Mouse (Mus musculus) midbrain, embryonic 14.5 days (tissue): ENCODE results near the gene Eps8. TPM values are rescaled to one million over a fixed set of nuclear protein-coding genes. Genes with fewer than 3 reads are reported as not detected.

Source experiments
- ATAC-seq: fragments of 200-750 bp; cut with Nextera tagmentation; 2 replicates; pipeline ENCODE4 v1.8.0; 2017; ENCODE audit warnings: moderate number of reproducible peaks, moderate library complexity; ENCODE audit not compliant: low FRiP score, low TSS enrichment
- DNase-seq: peaks from one replicate; pipeline ENCODE4 v3.0.0-alpha.2; 2015
- H3K27ac ChIP-seq: fragments of 300-500 bp; sonication (generic); replicated peaks from 2 replicates; pipeline ENCODE4 v1.5.1; 2014; ENCODE audit warnings: mild to moderate bottlenecking, low read depth, low read length, moderate library complexity
- H3K27me3 ChIP-seq: fragments of 300-500 bp; sonication (generic); 2 replicates; pipeline ENCODE4 v1.6.1; 2014; ENCODE audit warnings: low read length, control low read depth, mixed read lengths; ENCODE audit not compliant: control insufficient read depth, insufficient read depth
- H3K36me3 ChIP-seq: fragments of 300-500 bp; sonication (generic); 2 replicates; pipeline ENCODE4 v1.6.1; 2014; ENCODE audit warnings: low read length, control low read depth; ENCODE audit not compliant: control insufficient read depth, insufficient read depth
- H3K4me1 ChIP-seq: fragments of 300-500 bp; sonication (generic); 2 replicates; pipeline ENCODE4 v1.6.1; 2014; ENCODE audit warnings: mild to moderate bottlenecking, antibody characterized with exemption, low read length, control low read depth; ENCODE audit not compliant: control insufficient read depth, insufficient read depth
- H3K4me2 ChIP-seq: fragments of 300-500 bp; sonication (generic); 2 replicates; pipeline ENCODE4 v1.6.1; 2014; ENCODE audit warnings: mild to moderate bottlenecking, low read length, moderate library complexity
- H3K4me3 ChIP-seq: fragments of 300-500 bp; sonication (generic); replicated peaks from 2 replicates; pipeline ENCODE4 v1.5.1; 2014; ENCODE audit warnings: low read depth, low read length
- H3K9ac ChIP-seq: fragments of 300-500 bp; sonication (generic); replicated peaks from 2 replicates; pipeline ENCODE4 v1.6.1; 2014; ENCODE audit warnings: mild to moderate bottlenecking, low read length, moderate library complexity
- H3K9me3 ChIP-seq: fragments of 300-500 bp; sonication (generic); 2 replicates; pipeline ENCODE4 v1.6.1; 2016; ENCODE audit warnings: low read length, control low read depth, mixed read lengths; ENCODE audit not compliant: control insufficient read depth
- WGBS: fragments of 180-500 bp; shearing (Covaris S2); extraction: QIAGEN DNeasy Blood & Tissue Kit; methylation state at CpG from one replicate; pipeline ENCODE4 v1.1.7; 2014; 5-methylcytosine and 5-hydroxymethylcytosine counted together
- polyA plus RNA-seq: library from polyadenylated mRNA; unstranded; fragments of >200 nt; fragmentation: Nextera tagmentation; extraction: Ambion mirVana; gene quantifications from 2 replicates; pipeline ENCODE4 v1.2.1, GENCODE M21; 2014

Eps8 gene
- polyA plus RNA-seq, 1 experiment from 2014 or later = 19.2 TPM

DNA sequence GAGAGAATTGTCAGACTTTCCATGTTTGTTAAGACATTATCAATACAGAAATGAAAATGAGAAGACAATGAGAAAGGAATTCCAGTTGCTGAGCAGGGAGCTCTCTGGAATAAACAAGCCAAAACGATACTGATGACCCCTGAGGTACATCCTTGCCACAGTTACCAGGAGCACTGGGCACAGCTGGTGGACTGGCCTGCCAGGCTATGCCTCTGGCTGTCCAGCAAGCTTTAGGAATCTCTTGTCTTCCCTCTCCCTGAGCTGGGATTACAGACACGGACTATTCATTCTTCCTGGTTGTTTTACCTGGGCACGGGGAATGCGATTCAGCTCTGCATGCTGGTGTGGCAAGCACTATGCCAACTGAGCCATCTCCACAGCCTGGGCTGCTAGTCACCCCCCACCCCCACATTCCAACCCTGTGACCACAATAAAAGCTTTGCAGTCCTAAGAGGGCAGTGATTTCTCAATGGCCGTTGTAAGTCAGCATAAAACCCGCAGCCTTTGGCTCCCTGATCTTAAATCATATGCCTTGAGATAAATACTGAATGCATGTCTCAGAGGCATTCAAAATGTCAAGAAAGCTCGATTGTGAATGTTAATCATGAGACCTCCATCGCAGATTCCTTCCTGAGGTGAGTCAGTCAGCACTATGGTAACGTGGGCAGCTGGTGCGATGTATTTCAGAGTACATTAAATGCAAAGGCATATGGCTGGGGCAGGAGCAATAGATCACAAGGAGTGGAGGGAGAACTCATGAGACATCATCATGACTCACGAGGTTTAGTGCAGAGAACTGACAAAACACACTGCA lies 134.9 kb downstream of the Eps8 start:
- DNase-seq (peak; percentile 30), ATAC-seq (no peak)
- Histone ChIP-seq H3K4me1 (0 out of 2 replicates have a peak, but pooled peaks cover 4% of the 10 kb centered on the region), H3K36me3 (no peaks in the 10 kb centered on the region), H3K4me2 (no peak overlapping the region), H3K4me3 (no peak overlapping the region), H3K27ac (0 out of 2 replicates have a peak overlapping the region, but pooled peaks have one; percentile 20), H3K27me3 (no peaks in the 10 kb centered on the region), H3K9me3 (no peaks in the 10 kb centered on the region), H3K9ac (no peak overlapping the region)
- WGBS = 51% methylated on average over 11 of the region's 11 CpGs

DNA sequence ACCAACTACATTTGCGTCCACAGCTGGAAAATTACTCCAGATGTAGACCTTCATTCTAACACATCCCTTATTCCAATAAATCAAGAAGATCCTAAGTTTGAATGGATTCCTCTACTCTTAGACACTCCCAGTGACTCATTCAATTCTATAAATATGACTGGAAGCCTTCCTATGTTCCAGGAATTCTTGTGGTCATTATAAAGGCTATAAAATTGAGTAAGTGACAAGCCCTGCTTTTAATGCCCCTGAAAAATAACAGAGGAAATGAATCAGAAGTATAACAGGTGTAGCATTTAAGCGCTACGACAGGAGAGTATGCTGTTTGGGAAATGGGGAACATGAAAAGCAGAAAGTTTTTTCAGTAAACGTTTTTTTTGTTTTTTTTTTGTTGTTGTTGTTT lies 139.8 kb downstream of the Eps8 start:
- Histone ChIP-seq H3K4me1 (0 out of 2 replicates have a peak, but pooled peaks cover 4% of the 10 kb centered on the region), H3K27ac (no peak overlapping the region), H3K4me2 (no peak overlapping the region), H3K9me3 (no peaks in the 10 kb centered on the region), H3K9ac (no peak overlapping the region), H3K4me3 (no peak overlapping the region), H3K27me3 (no peaks in the 10 kb centered on the region), H3K36me3 (no peaks in the 10 kb centered on the region)
- WGBS = 87% methylated on average over 4 of the region's 4 CpGs
- DNase-seq (no peak), ATAC-seq (no peak)

DNA sequence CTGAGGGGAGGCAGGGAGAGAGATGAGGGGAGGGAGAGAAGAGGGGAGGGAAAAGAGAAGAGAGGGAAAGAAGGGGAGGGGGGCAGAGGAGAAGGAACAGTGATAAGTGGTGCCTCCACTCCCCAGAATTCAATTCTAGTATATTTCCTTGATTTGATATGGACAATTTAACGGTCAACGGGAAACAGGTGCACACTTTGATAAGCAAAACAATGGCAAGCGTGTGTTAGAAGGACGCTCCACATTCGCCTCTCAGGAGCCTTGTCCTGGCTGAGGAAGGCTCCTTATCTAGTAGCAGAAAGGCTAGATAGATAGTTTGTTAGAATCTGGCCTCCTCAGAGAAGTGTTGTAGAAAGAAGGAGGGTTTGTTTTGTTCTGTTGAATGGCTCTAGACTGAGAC lies 141.9 kb downstream of the Eps8 start:
- no peak overlapping the region for H3K27ac ChIP-seq
- no peak overlapping the region for H3K4me3 ChIP-seq
- H3K4me2 ChIP-seq = no peak overlapping the region
- H3K27me3 ChIP-seq = no peaks in the 10 kb centered on the region
- H3K4me1 ChIP-seq = no peaks in the 10 kb centered on the region
- 85% methylated on average over 5 of the region's 5 CpGs for WGBS
- H3K36me3 ChIP-seq = no peaks in the 10 kb centered on the region
- ATAC-seq (no peak), DNase-seq (no peak)
- H3K9ac ChIP-seq = no peak overlapping the region
- no peaks in the 10 kb centered on the region for H3K9me3 ChIP-seq

DNA sequence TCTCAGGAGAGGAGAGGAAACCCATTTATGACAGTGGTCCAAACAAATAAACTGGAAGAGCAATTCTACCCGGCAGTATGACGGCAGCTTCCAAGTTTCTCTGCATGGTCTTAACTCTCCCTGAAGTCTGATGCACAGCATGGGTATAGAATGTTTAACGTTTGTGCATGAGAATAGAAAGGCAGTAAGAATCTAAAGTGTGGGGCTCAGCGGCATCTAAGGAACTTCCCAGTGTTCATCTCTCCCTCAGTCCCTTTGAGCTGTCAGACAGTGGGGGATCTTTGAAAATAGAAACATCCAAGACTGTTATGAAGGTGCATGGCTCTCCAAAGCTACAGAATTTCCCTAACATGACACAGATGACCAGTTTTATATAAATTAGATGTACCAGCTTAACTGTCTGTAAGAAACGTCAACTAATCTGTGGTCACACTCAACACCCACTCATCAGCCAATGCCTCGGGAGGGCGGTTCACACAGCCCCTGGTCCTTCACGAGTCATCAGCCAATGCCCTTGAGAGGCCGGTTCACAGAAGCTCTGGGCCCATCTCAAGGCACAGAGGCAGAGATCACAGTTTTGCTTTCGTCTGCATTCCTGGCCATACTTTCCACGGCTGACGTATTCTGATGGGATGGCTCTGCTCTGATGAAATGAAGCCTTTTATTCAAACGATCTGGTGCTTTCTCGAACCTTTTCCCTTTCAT lies 145.2 kb downstream of the Eps8 start:
- H3K4me1 ChIP-seq = no peaks in the 10 kb centered on the region
- no peak overlapping the region for H3K27ac ChIP-seq
- 82% methylated on average over 14 of the region's 14 CpGs for WGBS
- H3K4me3 ChIP-seq = no peak overlapping the region
- H3K27me3 ChIP-seq = no peaks in the 10 kb centered on the region
- H3K9me3 ChIP-seq = no peaks in the 10 kb centered on the region
- no peak for DNase-seq
- no peak overlapping the region for H3K4me2 ChIP-seq
- no peak overlapping the region for H3K9ac ChIP-seq
- no peak for ATAC-seq
- H3K36me3 ChIP-seq = no peaks in the 10 kb centered on the region

DNA sequence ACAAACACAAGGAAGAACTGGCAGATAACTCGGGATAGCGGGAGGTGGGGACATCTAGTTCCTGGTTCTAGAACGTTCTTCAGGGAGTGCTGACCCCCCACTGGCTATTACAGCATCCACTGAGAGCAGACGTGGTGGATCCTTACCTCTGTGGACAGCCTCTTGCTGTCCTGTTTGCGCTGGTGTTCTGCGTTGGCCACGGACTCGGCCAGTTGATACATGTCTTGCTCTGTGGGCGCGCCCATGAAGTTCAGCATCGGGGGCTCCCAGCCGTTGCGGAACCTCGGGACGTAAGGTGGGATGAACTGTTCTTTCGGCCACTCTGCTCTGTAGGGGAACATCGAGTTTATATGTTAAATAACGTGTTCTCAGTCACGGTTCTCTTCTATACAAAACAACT lies 145.7 kb downstream of the Eps8 start:
- DNase-seq = no peak
- 94% methylated on average over 19 of the region's 19 CpGs for WGBS
- Histone ChIP-seq H3K4me1 (no peaks in the 10 kb centered on the region), H3K27ac (no peak overlapping the region), H3K9ac (no peak overlapping the region), H3K9me3 (no peaks in the 10 kb centered on the region), H3K4me3 (no peak overlapping the region), H3K4me2 (no peak overlapping the region), H3K27me3 (no peaks in the 10 kb centered on the region), H3K36me3 (no peaks in the 10 kb centered on the region)
- ATAC-seq = no peak

DNA sequence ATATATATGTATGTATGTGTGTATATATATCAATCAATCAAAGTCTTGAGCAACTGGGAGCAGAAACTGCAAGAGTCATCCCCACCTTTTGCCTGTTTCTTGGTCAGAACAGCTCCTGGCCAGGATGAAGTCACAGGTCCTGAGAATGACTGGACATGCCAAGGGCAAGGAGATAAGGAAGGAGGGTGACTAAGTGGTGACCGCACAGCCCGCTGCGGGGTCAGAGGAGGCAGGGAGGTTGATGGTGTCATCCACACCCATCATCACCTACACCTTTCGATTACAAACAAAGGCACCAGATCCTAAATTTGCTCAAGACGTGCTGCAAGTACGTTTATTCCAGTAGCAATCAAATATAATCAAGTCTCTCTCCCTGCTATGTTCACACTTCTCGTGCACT lies 148.1 kb downstream of the Eps8 start:
- Histone ChIP-seq H3K4me1 (no peaks in the 10 kb centered on the region), H3K36me3 (no peaks in the 10 kb centered on the region), H3K27ac (no peak overlapping the region), H3K27me3 (no peaks in the 10 kb centered on the region), H3K4me3 (no peak overlapping the region), H3K9ac (no peak overlapping the region), H3K4me2 (no peak overlapping the region), H3K9me3 (no peaks in the 10 kb centered on the region)
- ATAC-seq = no peak
- DNase-seq = no peak
- 97% methylated on average over 7 of the region's 7 CpGs for WGBS

DNA sequence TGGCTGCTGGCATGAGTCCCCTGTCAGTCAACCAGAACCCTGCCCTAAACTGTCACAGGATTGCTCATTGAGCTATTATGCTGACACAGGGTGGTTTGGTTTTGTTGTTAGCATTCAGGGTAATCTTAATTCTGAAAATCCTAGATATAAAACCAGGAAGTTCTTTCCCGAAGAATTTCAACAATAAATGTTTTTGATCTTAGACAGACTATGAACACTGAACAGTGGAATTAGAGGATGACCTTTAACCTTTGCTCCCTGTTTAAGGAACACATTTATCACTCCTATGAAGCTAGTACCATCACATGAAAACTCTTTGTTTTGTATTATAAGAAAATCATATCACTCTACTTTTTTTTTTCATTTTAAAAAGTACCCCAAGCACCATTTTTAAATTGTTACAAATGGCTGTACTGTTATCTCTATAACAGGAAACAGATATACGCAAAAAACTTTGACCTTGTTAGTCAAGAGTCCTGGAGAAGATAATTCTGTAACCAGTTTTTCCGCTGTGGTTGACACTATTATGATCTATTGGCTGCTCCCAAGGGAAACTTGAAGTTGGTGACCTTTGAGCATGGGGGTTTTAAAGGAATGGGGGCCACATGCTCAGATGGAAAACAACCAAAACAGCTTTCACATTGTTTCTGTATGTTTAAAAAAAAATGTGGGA lies 149.0 kb downstream of the Eps8 start:
- Histone ChIP-seq H3K9me3 (no peaks in the 10 kb centered on the region), H3K27me3 (no peaks in the 10 kb centered on the region), H3K27ac (no peak overlapping the region), H3K4me2 (no peak overlapping the region), H3K4me1 (no peaks in the 10 kb centered on the region), H3K9ac (no peak overlapping the region), H3K4me3 (no peak overlapping the region), H3K36me3 (no peaks in the 10 kb centered on the region)
- ATAC-seq = no peak
- 86% methylated on average over 3 of the region's 3 CpGs for WGBS
- no peak for DNase-seq

DNA sequence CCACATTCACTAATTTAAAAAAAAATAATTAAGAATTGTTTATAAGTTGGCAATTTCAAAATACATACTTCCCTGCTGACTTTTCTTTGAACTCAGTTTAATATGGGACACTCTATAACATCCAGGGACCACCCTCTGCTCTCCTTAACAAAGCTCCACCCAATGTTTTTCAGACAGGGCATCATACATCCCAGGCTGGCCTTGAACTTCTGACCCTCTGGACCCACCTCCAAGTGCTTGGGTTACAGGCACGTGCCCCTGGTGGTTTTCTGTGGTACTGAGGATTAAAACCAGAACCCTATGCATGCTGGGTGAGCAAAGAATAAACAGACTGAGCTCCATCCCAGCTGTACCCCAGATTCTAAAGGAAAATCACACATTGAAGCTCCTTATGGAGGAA lies 150.6 kb downstream of the Eps8 start:
- ATAC-seq = no peak
- Histone ChIP-seq H3K9me3 (no peaks in the 10 kb centered on the region), H3K4me2 (no peak overlapping the region), H3K36me3 (no peaks in the 10 kb centered on the region), H3K27ac (no peak overlapping the region), H3K4me1 (no peaks in the 10 kb centered on the region), H3K9ac (no peak overlapping the region), H3K4me3 (no peak overlapping the region), H3K27me3 (no peaks in the 10 kb centered on the region)
- WGBS = 57% methylated on average over 1 of the region's 1 CpGs
- DNase-seq = no peak
